In genomic region chr6:113406683-113407082, GRCm38 (mm10) we compare ENCODE assay signal across 12 mouse cellular contexts. TPM values are rescaled to one million over a fixed set of nuclear protein-coding genes. Genes with fewer than 3 reads are reported as not detected.
DNase-seq lines count a peak whose midpoint lies in the region.
"Had no signal": no experiment of that assay in that cellular context is flagged by ENCODE, and none has a peak within 500 bp of the region (broad histone marks: within the 10 kb centered on the region; RNA-seq: fewer than 3 reads in every experiment).

No protein-coding gene starts in this region.

- H3K4me1 ChIP-seq in embryonic facial prominence, embryonic 10.5 days: peaks cover 13% of the 10 kb centered on the region
- H3K4me1 ChIP-seq: hindbrain, embryonic 13.5 days had no signal

- no peaks in the 10 kb centered on the region for H3K9me3 ChIP-seq in embryonic facial prominence, embryonic 10.5 days
- H3K9me3 ChIP-seq: hindbrain, embryonic 13.5 days had no signal

- H3K36me3 ChIP-seq in embryonic facial prominence, embryonic 10.5 days (replicated peaks): peaks cover 18% of the 10 kb centered on the region

- H3K27ac ChIP-seq in embryonic facial prominence, embryonic 10.5 days (replicated peaks): no peak overlapping the region
- H3K27ac ChIP-seq: hindbrain, embryonic 13.5 days had no signal

- 80% methylated on average over 9 of the region's 9 CpGs for WGBS in embryonic facial prominence, embryonic 10.5 days

- peak; percentile 19 to 60 for DNase-seq in kidney, postnatal 36 days
- no peak for DNase-seq in kidney, adult 11 months
- peak; percentile 42 for DNase-seq in 3T3-L1 (ENCODE audit: low read depth, low spot score)
- peak; percentile 26 to 36 for DNase-seq in B cell, adult 2 months
- DNase-seq in embryonic facial prominence, embryonic 10.5 days (ENCODE audit: low spot score): peak; percentile 25
- no peak for DNase-seq in gastrocnemius, postnatal 25 days
- DNase-seq in ovary, postnatal 36 days (ENCODE audit: low spot score): no peak
- DNase-seq: cerebellum, adult 2 months; right cerebral cortex, postnatal 14 days; thymus, adult 18-20 months had no signal

- no peaks in the 10 kb centered on the region for H3K27me3 ChIP-seq in embryonic facial prominence, embryonic 10.5 days (replicated peaks; ENCODE audit: low read depth, poor library complexity, severe bottlenecking)
- H3K27me3 ChIP-seq: hindbrain, embryonic 13.5 days had no signal

- no peak overlapping the region for H3K4me3 ChIP-seq in embryonic facial prominence, embryonic 10.5 days
- H3K4me3 ChIP-seq: hindbrain, embryonic 13.5 days had no signal

RNA-seq across cellular contexts. Expression of gene Rpusd3, which starts 12.5 kb away (rescaled TPM):
- 34.6 and 34.8 TPM in 2 replicates for polyA plus RNA-seq in embryonic facial prominence, embryonic 10.5 days (2016; fragmentation: Nextera tagmentation; extraction: Ambion mirVana)
- 1 to 10 TPM; 8.0 to 9.7 TPM for total RNA-seq in gastrocnemius, postnatal 25 days (2021)

RNA-seq across cellular contexts. Expression of gene Ttll3, which starts 17.6 kb away (rescaled TPM):
- polyA plus RNA-seq in embryonic facial prominence, embryonic 10.5 days (2016; fragmentation: Nextera tagmentation; extraction: Ambion mirVana): 2.8 and 3.7 TPM in 2 replicates
- 1 to 10 TPM; 1.6 to 1.7 TPM for total RNA-seq in gastrocnemius, postnatal 25 days (2021)

RNA-seq across cellular contexts. Expression of gene Arpc4, which starts 28.8 kb away (rescaled TPM):
- 377 and 387 TPM in 2 replicates for polyA plus RNA-seq in embryonic facial prominence, embryonic 10.5 days (2016; fragmentation: Nextera tagmentation; extraction: Ambion mirVana)
- total RNA-seq in gastrocnemius, postnatal 25 days (2021): 10 to 100 TPM; 48.4 to 55.3 TPM

RNA-seq across cellular contexts. Expression of gene Cidec, which starts 28.9 kb away (rescaled TPM):
- not detected in 2 replicates for polyA plus RNA-seq in embryonic facial prominence, embryonic 10.5 days (2016; fragmentation: Nextera tagmentation; extraction: Ambion mirVana)
- 10 to 100 TPM in 1 of 2 experiments, 1 to 10 TPM in 1; 1.1 to 67.8 TPM for total RNA-seq in gastrocnemius, postnatal 25 days (2021)
- total RNA-seq: left cerebral cortex, adult 18-20 months had no signal
- polyA plus RNA-seq: hindbrain, embryonic 13.5 days had no signal

RNA-seq across cellular contexts. Expression of gene Tada3, which starts 29.0 kb away (rescaled TPM):
- 48.1 and 48.4 TPM in 2 replicates for polyA plus RNA-seq in embryonic facial prominence, embryonic 10.5 days (2016; fragmentation: Nextera tagmentation; extraction: Ambion mirVana)
- 10 to 100 TPM; 14.0 to 14.4 TPM for total RNA-seq in gastrocnemius, postnatal 25 days (2021)

Comparison
In these comparisons a context has a peak if more than half of its experiments do, and no peak if none do; other contexts are left out.
1. DNase-seq: peak in kidney, postnatal 36 days (2 of 2), 3T3-L1 (single experiment), B cell, adult 2 months (2 of 2) and embryonic facial prominence, embryonic 10.5 days (single experiment); none in kidney, adult 11 months (single experiment), gastrocnemius, postnatal 25 days (single experiment) and ovary, postnatal 36 days (single experiment).